Mouse (Mus musculus): ENCODE data around the gene Tars2. TPM values are rescaled to one million over a fixed set of nuclear protein-coding genes. Genes with fewer than 3 reads are reported as not detected.

Gene Tars2
- polyA plus RNA-seq, 1 experiment from 2014 or later, result 52.3 TPM

- H3K27ac ChIP-seq (ENCODE audit: low read depth), result no peak overlapping the region
- H3K4me1 ChIP-seq (ENCODE audit: insufficient read depth), result no peaks in the 10 kb centered on the region
- 81% methylated on average over 2 of the region's 2 CpGs for WGBS
- no peak for DNase-seq
- H3K27me3 ChIP-seq (ENCODE audit: insufficient read depth, low read length), result no peaks in the 10 kb centered on the region
- no peaks in the 10 kb centered on the region for H3K36me3 ChIP-seq (ENCODE audit: insufficient read depth)
- H3K9me3 ChIP-seq (ENCODE audit: low read depth, low read length), result no peaks in the 10 kb centered on the region
- H3K4me3 ChIP-seq (ENCODE audit: low read depth, low read length), result no peak overlapping the region
- no peak for ATAC-seq (ENCODE audit: insufficient read depth)
- no peak overlapping the region for H3K4me2 ChIP-seq
- no peak for TF ChIP-seq CTCF (IDR thresholded peaks at IDR 0.05; ENCODE audit: low read depth)
- H3K9ac ChIP-seq, result no peak overlapping the region
These were observed 31.1 kb downstream of the Tars2 start for GRCm38 (mm10) chr3:95728906-95729305.

- Histone ChIP-seq H3K9ac (no peak overlapping the region), H3K27me3 (ENCODE audit: insufficient read depth, low read length) (no peaks in the 10 kb centered on the region), H3K4me3 (ENCODE audit: low read depth, low read length) (no peak overlapping the region), H3K27ac (ENCODE audit: low read depth) (no peak overlapping the region), H3K4me2 (no peak overlapping the region), H3K36me3 (ENCODE audit: insufficient read depth) (no peaks in the 10 kb centered on the region), H3K9me3 (ENCODE audit: low read depth, low read length) (no peaks in the 10 kb centered on the region), H3K4me1 (ENCODE audit: insufficient read depth) (no peaks in the 10 kb centered on the region)
- ATAC-seq (ENCODE audit: insufficient read depth), result no peak
- WGBS, result 30% methylated on average over 7 of the region's 7 CpGs
- no peak for TF ChIP-seq CTCF (IDR thresholded peaks at IDR 0.05; ENCODE audit: low read depth)
- DNase-seq, result no peak
These were observed 33.2 kb downstream of the Tars2 start for GRCm38 (mm10) chr3:95726696-95727358.

GRCm38 (mm10) chr3:95725863-95726262 is 34.1 kb downstream of the Tars2 start:
- Histone ChIP-seq H3K4me2 (no peak overlapping the region), H3K4me3 (ENCODE audit: low read depth, low read length) (no peak overlapping the region), H3K27ac (ENCODE audit: low read depth) (no peak overlapping the region), H3K9me3 (ENCODE audit: low read depth, low read length) (no peaks in the 10 kb centered on the region), H3K4me1 (ENCODE audit: insufficient read depth) (no peaks in the 10 kb centered on the region), H3K9ac (no peak overlapping the region), H3K36me3 (ENCODE audit: insufficient read depth) (no peaks in the 10 kb centered on the region), H3K27me3 (ENCODE audit: insufficient read depth, low read length) (no peaks in the 10 kb centered on the region)
- 77% methylated on average over 7 of the region's 7 CpGs for WGBS
- DNase-seq (no peak), ATAC-seq (ENCODE audit: insufficient read depth) (no peak)
- no peak for TF ChIP-seq CTCF (IDR thresholded peaks at IDR 0.05; ENCODE audit: low read depth)

- H3K27ac ChIP-seq (ENCODE audit: low read depth), result no peak overlapping the region
- ATAC-seq (ENCODE audit: insufficient read depth), result no peak
- 58% methylated on average over 3 of the region's 3 CpGs for WGBS
These were observed 37.6 kb downstream of the Tars2 start for GRCm38 (mm10) chr3:95722386-95722785.

GRCm38 (mm10) chr3:95718153-95718552 is 41.9 kb downstream of the Tars2 start:
- no peak for DNase-seq
- Histone ChIP-seq H3K4me3 (ENCODE audit: low read depth, low read length) (no peak overlapping the region), H3K4me2 (no peak overlapping the region), H3K36me3 (ENCODE audit: insufficient read depth) (no peaks in the 10 kb centered on the region), H3K27me3 (ENCODE audit: insufficient read depth, low read length) (no peaks in the 10 kb centered on the region), H3K9ac (no peak overlapping the region), H3K9me3 (ENCODE audit: low read depth, low read length) (no peaks in the 10 kb centered on the region), H3K27ac (ENCODE audit: low read depth) (no peak overlapping the region), H3K4me1 (ENCODE audit: insufficient read depth) (no peaks in the 10 kb centered on the region)
- TF ChIP-seq CTCF (IDR thresholded peaks at IDR 0.05; ENCODE audit: low read depth), result no peak
- ATAC-seq (ENCODE audit: insufficient read depth), result no peak
- 74% methylated on average over 2 of the region's 2 CpGs for WGBS

More at GRCm38 (mm10) chr3:95722386-95722785, 37.6 kb downstream of the Tars2 start:
- Histone ChIP-seq H3K4me1 (ENCODE audit: insufficient read depth) (no peaks in the 10 kb centered on the region), H3K27me3 (ENCODE audit: insufficient read depth, low read length) (no peaks in the 10 kb centered on the region), H3K4me2 (no peak overlapping the region), H3K4me3 (ENCODE audit: low read depth, low read length) (no peak overlapping the region), H3K9ac (no peak overlapping the region), H3K36me3 (ENCODE audit: insufficient read depth) (no peaks in the 10 kb centered on the region), H3K9me3 (ENCODE audit: low read depth, low read length) (no peaks in the 10 kb centered on the region)
- no peak for DNase-seq
- no peak for TF ChIP-seq CTCF (IDR thresholded peaks at IDR 0.05; ENCODE audit: low read depth)

- Histone ChIP-seq H3K27me3 (ENCODE audit: insufficient read depth, low read length) (no peaks in the 10 kb centered on the region), H3K9ac (no peak overlapping the region), H3K4me2 (no peak overlapping the region), H3K4me3 (ENCODE audit: low read depth, low read length) (no peak overlapping the region), H3K9me3 (ENCODE audit: low read depth, low read length) (no peaks in the 10 kb centered on the region), H3K36me3 (ENCODE audit: insufficient read depth) (no peaks in the 10 kb centered on the region), H3K4me1 (ENCODE audit: insufficient read depth) (no peaks in the 10 kb centered on the region), H3K27ac (ENCODE audit: low read depth) (no peak overlapping the region)
- no peak for TF ChIP-seq CTCF (IDR thresholded peaks at IDR 0.05; ENCODE audit: low read depth)
- WGBS, result 67% methylated on average over 1 of the region's 1 CpGs
- no peak for DNase-seq
- ATAC-seq (ENCODE audit: insufficient read depth), result no peak
These were observed 43.9 kb downstream of the Tars2 start for GRCm38 (mm10) chr3:95716075-95716474.

GRCm38 (mm10) chr3:95709967-95710366 is 50.0 kb downstream of the Tars2 start:
- Histone ChIP-seq H3K9ac (no peak overlapping the region), H3K4me2 (no peak overlapping the region), H3K27me3 (ENCODE audit: insufficient read depth, low read length) (no peaks in the 10 kb centered on the region), H3K4me1 (ENCODE audit: insufficient read depth) (no peaks in the 10 kb centered on the region), H3K27ac (ENCODE audit: low read depth) (no peak overlapping the region), H3K9me3 (ENCODE audit: low read depth, low read length) (no peaks in the 10 kb centered on the region), H3K36me3 (ENCODE audit: insufficient read depth) (no peaks in the 10 kb centered on the region), H3K4me3 (ENCODE audit: low read depth, low read length) (no peak overlapping the region)
- ATAC-seq (ENCODE audit: insufficient read depth), result no peak
- TF ChIP-seq CTCF (IDR thresholded peaks at IDR 0.05; ENCODE audit: low read depth), result no peak
- no peak for DNase-seq
